Mouse (Mus musculus) MEL (cell line): Measurements from ENCODE around the gene Ubtd2. TPM values are rescaled to one million over a fixed set of nuclear protein-coding genes. Genes with fewer than 3 reads are reported as not detected.

Source experiments
- DNase-seq: peaks from one replicate; pipeline ENCODE4 v3.0.0; 2011; ENCODE audit warnings: low read depth, low spot score
- H3K27ac ChIP-seq: 2 replicates; pipeline ENCODE4 v1.5.1; 2012; ENCODE audit warnings: low read depth, mild to moderate bottlenecking, control low read depth, low read length, moderate library complexity; ENCODE audit not compliant: control insufficient read depth
- H3K27me3 ChIP-seq, 2 experiments: fragments of 150-350 bp in 1 of 2; sonication (generic) in 1 of 2; 2 replicates each; pipeline ENCODE4 v1.6.1; 2012; ENCODE audit warnings: low read length in 2 of 2, mild to moderate bottlenecking in 2 of 2, improper control_type of control experiment in 1 of 2, moderate library complexity in 1 of 2; ENCODE audit not compliant: insufficient read depth in 2 of 2, control insufficient read depth in 1 of 2
- H3K36me3 ChIP-seq, 2 experiments: 2 replicates each; pipeline ENCODE4 v1.6.1; 2012 to 2014; ENCODE audit warnings: low read length in 2 of 2, improper control_type of control experiment in 1 of 2, inconsistent platforms in 1 of 2, mild to moderate bottlenecking in 1 of 2; ENCODE audit not compliant: insufficient read depth in 2 of 2, control insufficient read depth in 1 of 2
- H3K4me1 ChIP-seq, 2 experiments: fragments of 150-350 bp in 1 of 2; sonication (generic) in 1 of 2; 2 replicates each; pipeline ENCODE4 v1.6.1; 2012; ENCODE audit warnings: low read length in 2 of 2, improper control_type of control experiment in 1 of 2, mild to moderate bottlenecking in 1 of 2; ENCODE audit not compliant: insufficient read depth in 2 of 2, control insufficient read depth in 1 of 2
- H3K4me3 ChIP-seq, 2 experiments: fragments of 150-350 bp in 1 of 2; sonication (generic) in 1 of 2; 2 replicates each; pipeline ENCODE4 v1.5.1; 2012; ENCODE audit warnings: low read depth in 2 of 2, low read length in 2 of 2, mild to moderate bottlenecking in 2 of 2, moderate library complexity in 2 of 2, control low read depth in 1 of 2, improper control_type of control experiment in 1 of 2; ENCODE audit not compliant: control insufficient read depth in 1 of 2, insufficient read depth in 1 of 2
- H3K79me2 ChIP-seq: 2 replicates; pipeline ENCODE4 v1.6.1; 2012; ENCODE audit warnings: mild to moderate bottlenecking, low read length, moderate library complexity; ENCODE audit not compliant: control insufficient read depth, poor library complexity, insufficient read depth
- H3K9ac ChIP-seq: 2 replicates; pipeline ENCODE4 v1.6.1; 2012; ENCODE audit warnings: low read depth, mild to moderate bottlenecking, control low read depth, low read length, moderate library complexity; ENCODE audit not compliant: control insufficient read depth, poor library complexity, severe bottlenecking
- H3K9me3 ChIP-seq: fragments of 150-350 bp; sonication (generic); replicated peaks from 2 replicates; pipeline ENCODE4 v1.6.1; 2012; ENCODE audit warnings: mild to moderate bottlenecking, low read length, improper control_type of control experiment, moderate library complexity; ENCODE audit not compliant: insufficient read depth
- CHD1 ChIP-seq: IDR thresholded peaks from 2 replicates; pipeline ENCODE4 v1.6.1; 2012; ENCODE audit warnings: low read depth, mild to moderate bottlenecking, inconsistent platforms, low read length, improper control_type of control experiment
- E2F4 ChIP-seq: IDR thresholded peaks from 2 replicates; pipeline ENCODE4 v1.6.1; 2011; ENCODE audit warnings: low read depth, low read length, improper control_type of control experiment, borderline replicate concordance
- GABPA ChIP-seq: IDR thresholded peaks from 2 replicates; pipeline ENCODE4 v1.6.1; 2012; ENCODE audit warnings: low read depth, mild to moderate bottlenecking, inconsistent platforms, low read length, improper control_type of control experiment, moderate library complexity
- KAT2A ChIP-seq: conservative IDR thresholded peaks from 2 replicates; pipeline ENCODE4 v1.6.1; 2012; ENCODE audit warnings: low read depth, low read length, improper control_type of control experiment, inconsistent platforms
- MAX ChIP-seq: IDR thresholded peaks from 2 replicates; pipeline ENCODE4 v1.6.1; 2011; ENCODE audit warnings: low read length, improper control_type of control experiment
- MAZ ChIP-seq: IDR thresholded peaks from 2 replicates; pipeline ENCODE4 v1.6.1; 2012; ENCODE audit warnings: low read depth, mild to moderate bottlenecking, inconsistent platforms, low read length, improper control_type of control experiment
- MEF2A ChIP-seq: IDR thresholded peaks from 2 replicates; pipeline ENCODE4 v1.6.1; 2014; ENCODE audit warnings: low read depth, mild to moderate bottlenecking, inconsistent platforms, low read length, improper control_type of control experiment; ENCODE audit not compliant: poor library complexity, insufficient replicate concordance, severe bottlenecking; ENCODE audit errors: extremely low read depth
- MXI1 ChIP-seq: IDR thresholded peaks from 2 replicates; pipeline ENCODE4 v1.6.1; 2011; ENCODE audit warnings: mild to moderate bottlenecking, low read depth, low read length, improper control_type of control experiment
- MYB ChIP-seq: IDR thresholded peaks from 2 replicates; pipeline ENCODE4 v1.6.1; 2011; ENCODE audit warnings: mild to moderate bottlenecking, low read depth, low read length, improper control_type of control experiment
- NELFE ChIP-seq: IDR thresholded peaks from 2 replicates; pipeline ENCODE4 v1.6.1; 2011; ENCODE audit warnings: low read depth, low read length, improper control_type of control experiment
- NRF1 ChIP-seq: IDR thresholded peaks from 2 replicates; pipeline ENCODE4 v1.6.1; 2014; ENCODE audit warnings: low read depth, mild to moderate bottlenecking, inconsistent platforms, low read length, improper control_type of control experiment, moderate library complexity; ENCODE audit not compliant: poor library complexity, insufficient read depth, severe bottlenecking
- POLR2A ChIP-seq, 2 experiments: IDR thresholded peaks; 2 replicates each; pipeline ENCODE4 v1.6.1; 2011 to 2012; ENCODE audit warnings: low read length in 2 of 2, mild to moderate bottlenecking in 2 of 2, control low read depth in 1 of 2, improper control_type of control experiment in 1 of 2, low read depth in 1 of 2, moderate library complexity in 1 of 2; ENCODE audit not compliant: control insufficient read depth in 1 of 2, insufficient read depth in 1 of 2, poor library complexity in 1 of 2
- POLR2AphosphoS2 ChIP-seq: IDR thresholded peaks from 2 replicates; pipeline ENCODE4 v1.6.1; 2011; ENCODE audit warnings: low read length, improper control_type of control experiment
- POLR2AphosphoS5 ChIP-seq: IDR thresholded peaks from 2 replicates; pipeline ENCODE4 v1.6.1; 2012; ENCODE audit warnings: low read depth, borderline replicate concordance, mild to moderate bottlenecking, inconsistent platforms, low read length, moderate library complexity, mixed read lengths
- RAD21 ChIP-seq: IDR thresholded peaks from 2 replicates; pipeline ENCODE4 v1.6.1; 2011; ENCODE audit warnings: mild to moderate bottlenecking, low read depth, low read length, improper control_type of control experiment
- SMC3 ChIP-seq: IDR thresholded peaks from 2 replicates; pipeline ENCODE4 v1.6.1; 2011; ENCODE audit warnings: low read depth, low read length, improper control_type of control experiment
- TBP ChIP-seq: IDR thresholded peaks from 2 replicates; pipeline ENCODE4 v1.8.0; 2011; ENCODE audit warnings: low read depth, low read length, improper control_type of control experiment
- UBTF ChIP-seq: IDR thresholded peaks from 2 replicates; pipeline ENCODE4 v1.6.1; 2012; ENCODE audit warnings: low read depth, mild to moderate bottlenecking, inconsistent platforms, low read length, improper control_type of control experiment, moderate library complexity, borderline replicate concordance; ENCODE audit not compliant: insufficient read depth
- USF1 ChIP-seq: IDR thresholded peaks from 2 replicates; pipeline ENCODE4 v1.6.1; 2014; ENCODE audit warnings: low read depth, mild to moderate bottlenecking, inconsistent platforms, low read length, improper control_type of control experiment, moderate library complexity
- USF2 ChIP-seq, 2 experiments: IDR thresholded peaks; 2 replicates each; pipeline ENCODE4 v1.6.1; 2011 to 2012; ENCODE audit warnings: improper control_type of control experiment in 2 of 2, low read length in 2 of 2, borderline replicate concordance in 1 of 2, inconsistent platforms in 1 of 2, low read depth in 1 of 2, mild to moderate bottlenecking in 1 of 2; ENCODE audit not compliant: insufficient read depth in 1 of 2
- ZKSCAN1 ChIP-seq: IDR thresholded peaks from 2 replicates; pipeline ENCODE4 v1.6.1; 2012; ENCODE audit warnings: low read depth, mild to moderate bottlenecking, inconsistent platforms, low read length, improper control_type of control experiment, moderate library complexity
- polyA plus RNA-seq, 2 experiments: library from polyadenylated mRNA; stranded (reverse) in 1 of 2; unstranded in 1 of 2; fragments of >175 nt in 1 of 2; fragments of >200 nt in 1 of 2; gene quantifications; 2 replicates each; pipeline versions ENCODE4 v1.2.1 to v1.2.4; 2012; ENCODE audit warnings: low replicate concordance in 2 of 2, low read depth in 1 of 2; ENCODE audit not compliant: insufficient read length in 2 of 2, insufficient read depth in 1 of 2, missing spikeins in 1 of 2
- total RNA-seq: library from RNA; depleted of rRNA; stranded (reverse); fragments of 300-350 nt; gene quantifications from 2 replicates; pipeline ENCODE4 v1.2.3, GENCODE M21; 2012

Ubtd2 gene
- total and polyA plus RNA-seq, 3 experiments, result 25.7 to 28.7 TPM; not detected in 1

DNA sequence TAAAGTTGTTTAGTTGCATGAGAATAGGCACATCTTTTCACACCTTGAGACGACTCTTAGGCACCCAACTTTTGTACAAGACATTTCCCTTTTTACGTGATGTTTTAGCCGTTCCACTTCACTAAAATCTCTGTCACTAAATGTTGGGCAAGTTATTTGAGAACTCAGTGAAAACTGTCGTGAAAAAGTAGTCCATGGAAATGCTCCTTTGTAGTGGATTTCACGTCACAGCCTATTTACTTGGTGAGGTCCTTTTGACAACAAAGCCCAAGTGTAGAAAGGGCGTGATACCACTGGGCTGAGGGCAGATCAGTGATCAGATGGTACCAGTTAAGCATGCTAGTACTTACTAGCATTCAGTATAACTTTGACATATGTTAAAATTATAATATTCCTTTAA, 1.2 kb downstream of the Ubtd2 start:
- Histone ChIP-seq H3K4me3 (peak overlapping the region; percentile 88 to 96), H3K79me2 (peaks cover 22% of the 10 kb centered on the region), H3K36me3 (peaks cover 0 to 28% of the 10 kb centered on the region in 2 experiments; a peak in 2 of 4 replicates), H3K27me3 (no peaks in the 10 kb centered on the region), H3K4me1 (peaks cover 10 to 16% of the 10 kb centered on the region in 2 experiments), H3K9me3 (no peaks in the 10 kb centered on the region), H3K9ac (peak overlapping the region; percentile 82), H3K27ac (no peak overlapping the region)
- peak; percentile 40 for DNase-seq
- no peak for TF ChIP-seq USF1
- TF ChIP-seq SMC3, result no peak
- no peak for TF ChIP-seq NRF1
- TF ChIP-seq KAT2A, result no peak
- TF ChIP-seq MYB, result no peak
- TF ChIP-seq RAD21, result no peak
- TF ChIP-seq TBP, result no peak

GRCm38 (mm10) chr11:32464282-32464681, 9.1 kb downstream of the Ubtd2 start:
- Histone ChIP-seq H3K9me3 (no peaks in the 10 kb centered on the region), H3K4me1 (peaks cover 7 to 11% of the 10 kb centered on the region in 2 experiments), H3K9ac (no peak overlapping the region), H3K27ac (no peak overlapping the region)
- TF ChIP-seq POLR2A (IDR thresholded peaks at IDR 0.05; ENCODE audit: control insufficient read depth in 1 of 2, insufficient read depth in 1 of 2, low read depth in 1 of 2, low read length in 2 of 2, poor library complexity in 1 of 2), result no peak
- TF ChIP-seq UBTF, result no peak
- no peak for TF ChIP-seq GABPA
- TF ChIP-seq SMC3, result no peak
- no peak for TF ChIP-seq MAZ
- no peak for TF ChIP-seq POLR2AphosphoS2
- TF ChIP-seq RAD21, result no peak
- TF ChIP-seq MXI1, result no peak
- no peak for TF ChIP-seq NELFE
- TF ChIP-seq E2F4, result no peak
- no peak for TF ChIP-seq MEF2A
- no peak for TF ChIP-seq ZKSCAN1
- TF ChIP-seq CHD1, result no peak
- no peak for TF ChIP-seq MAX
- no peak for TF ChIP-seq USF2 (IDR thresholded peaks at IDR 0.05; ENCODE audit: borderline replicate concordance in 1 of 2, insufficient read depth in 1 of 2, low read depth in 1 of 2, low read length in 2 of 2)
- no peak for TF ChIP-seq KAT2A
- TF ChIP-seq POLR2AphosphoS5, result no peak
- TF ChIP-seq, all 39 proteins: peak for 0
- Histone ChIP-seq H3K27me3 (no peaks in the 10 kb centered on the region), H3K4me3 (no peak overlapping the region), H3K36me3 (peaks cover 0 to 15% of the 10 kb centered on the region in 2 experiments; a peak in 2 of 4 replicates), H3K79me2 (peaks cover 18% of the 10 kb centered on the region)
- no peak for DNase-seq
